Mouse (Mus musculus) MEL-GATA-1-ER (cell line): Measurements from ENCODE around the gene Fam189a2.

Experiments used
- DNase-seq: peaks from one replicate; pipeline ENCODE4 v3.0.0-alpha.2; 2012; ENCODE audit warnings: low read depth; ENCODE audit errors: extremely low read depth

Gene Fam189a2

DNA sequence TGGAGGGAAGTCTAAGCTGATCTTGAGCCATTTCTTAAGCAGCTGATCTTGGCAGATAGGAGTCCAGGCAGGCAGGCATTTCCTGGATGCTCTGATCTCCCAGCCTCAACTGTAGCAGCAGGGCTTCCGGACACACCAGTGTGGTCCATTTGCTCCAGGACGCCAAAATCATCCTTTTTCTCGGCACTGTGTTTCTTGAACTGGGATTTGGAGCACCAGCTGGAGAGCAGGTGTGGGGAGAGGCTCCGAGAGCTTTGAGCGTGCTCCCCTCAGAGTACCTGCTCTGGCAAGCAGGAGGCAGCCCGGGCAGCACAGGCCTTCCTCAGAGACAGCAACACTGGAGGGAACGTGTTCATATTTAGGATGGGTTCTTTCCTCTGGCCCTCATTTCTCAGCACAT, 87.9 kb downstream of the Fam189a2 start:
- no peak for DNase-seq

DNA sequence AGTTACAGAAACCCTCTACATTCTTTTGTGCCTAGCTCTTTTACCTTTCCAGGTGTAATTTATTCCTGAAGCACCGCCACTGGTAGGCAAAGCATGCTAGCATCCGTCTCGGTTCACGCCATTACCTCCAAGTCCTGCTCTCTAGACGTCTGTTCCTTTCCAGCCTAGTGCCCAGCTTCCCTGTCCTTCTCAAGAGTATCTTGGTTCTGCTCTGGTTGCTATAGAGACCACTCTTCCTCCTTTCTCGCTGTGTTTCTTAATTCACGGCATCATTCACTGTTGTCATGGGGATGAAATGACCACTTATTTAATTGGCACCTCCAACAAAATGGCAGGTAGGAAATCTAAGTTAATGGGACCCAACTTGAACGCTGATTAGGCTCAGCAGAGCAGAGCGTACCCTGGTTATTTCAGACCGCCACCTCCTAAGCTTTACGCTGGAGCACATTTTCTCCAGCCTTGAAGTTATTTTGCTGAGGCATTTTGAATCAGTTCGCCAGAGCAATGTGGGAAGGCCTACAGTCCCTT, 89.3 kb downstream of the Fam189a2 start:
- DNase-seq = no peak

DNA sequence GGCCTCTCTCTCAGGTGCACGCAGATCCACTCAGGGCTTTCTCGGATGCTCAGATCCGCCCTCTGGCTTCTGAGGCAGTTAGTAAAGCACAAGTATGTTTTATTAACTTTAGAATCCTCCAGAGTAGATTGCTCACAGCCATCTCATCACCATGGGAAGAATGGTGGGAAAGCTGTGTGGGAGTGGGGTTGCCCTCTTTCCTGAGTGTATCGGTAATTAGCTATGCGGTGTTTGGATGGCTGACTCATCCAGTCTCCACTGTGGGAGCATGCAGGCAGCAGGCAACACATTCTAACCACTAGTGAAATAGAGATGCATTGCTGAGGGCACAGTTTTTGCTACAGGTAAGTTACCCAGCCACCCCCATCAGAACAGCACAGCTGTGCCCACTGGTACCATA, 100.0 kb downstream of the Fam189a2 start:
- DNase-seq = no peak

DNA sequence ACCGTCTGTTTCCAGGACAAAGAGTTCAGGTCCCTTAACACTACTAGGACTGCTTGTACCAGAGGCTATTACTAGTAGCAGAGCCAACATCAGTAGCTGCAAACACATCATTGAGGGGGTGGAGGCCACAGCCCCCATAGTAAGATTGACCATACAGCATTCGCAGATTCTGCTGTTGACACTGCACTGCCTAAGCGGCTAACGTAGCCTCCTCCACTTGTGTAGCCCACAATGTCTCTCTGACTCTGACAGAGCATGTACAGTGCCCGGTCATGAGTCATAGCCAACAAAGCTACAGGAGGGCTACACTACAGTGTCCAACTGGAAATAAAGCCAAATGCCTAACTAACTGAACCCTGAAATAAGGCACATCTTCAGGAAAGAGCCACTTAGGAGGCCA, 105.3 kb downstream of the Fam189a2 start:
- DNase-seq = no peak

DNA sequence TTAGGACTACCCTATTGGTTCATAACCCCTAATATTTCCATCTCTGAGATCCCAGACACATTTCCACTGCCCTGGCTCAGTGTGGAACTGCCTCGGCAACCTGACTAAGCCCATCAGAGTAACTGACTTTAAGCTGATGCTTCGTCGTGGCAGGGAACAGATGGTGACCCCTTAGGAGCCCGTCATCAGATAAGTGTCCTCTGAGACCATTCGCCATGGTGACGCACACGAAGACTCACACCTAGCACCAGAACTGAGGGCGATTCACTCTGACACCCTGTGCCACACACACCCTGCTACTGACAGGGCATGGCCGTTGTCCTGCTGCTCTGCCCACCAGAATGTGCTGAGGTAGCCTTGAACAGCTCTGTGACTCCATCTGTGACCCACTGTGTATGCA, 106.0 kb downstream of the Fam189a2 start:
- no peak for DNase-seq

DNA sequence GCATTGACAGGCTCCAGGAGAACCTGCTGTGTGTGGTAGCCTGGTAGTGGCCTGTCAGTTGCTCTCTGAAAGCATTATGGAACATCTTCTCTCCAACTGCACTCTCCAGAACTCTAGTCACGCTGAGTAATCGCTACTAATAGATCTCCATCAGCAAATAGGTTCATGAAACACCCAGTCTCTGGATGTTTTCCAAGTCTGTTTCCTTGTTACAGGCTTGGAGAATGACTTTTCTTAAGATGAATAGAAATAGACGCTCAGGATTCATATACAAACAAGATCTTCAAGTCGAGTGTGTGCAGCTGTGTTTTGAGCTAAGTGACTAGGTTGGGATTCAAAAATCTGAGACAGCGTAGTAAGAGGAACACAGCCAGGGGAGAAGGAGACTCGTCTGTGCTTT, 106.8 kb downstream of the Fam189a2 start:
- no peak for DNase-seq
